Mouse (Mus musculus) intestine, postnatal 0 days (tissue): ENCODE measurements around the gene Ankrd9. TPM values are rescaled to one million over a fixed set of nuclear protein-coding genes. Genes with fewer than 3 reads are reported as not detected.

Experiments
- ATAC-seq: fragments of 200-750 bp; cut with Nextera tagmentation; 2 replicates; pipeline ENCODE4 v1.8.0; 2017; ENCODE audit warnings: mild to moderate bottlenecking, moderate TSS enrichment, moderate library complexity
- H3K27ac ChIP-seq: fragments of 300-500 bp; sonication (generic); 2 replicates; pipeline ENCODE4 v1.5.1; 2014; ENCODE audit warnings: mild to moderate bottlenecking, low read depth, low read length, moderate library complexity
- H3K27me3 ChIP-seq: fragments of 300-500 bp; sonication (generic); replicated peaks from 2 replicates; pipeline ENCODE4 v1.6.1; 2014; ENCODE audit warnings: low read length, mixed read lengths; ENCODE audit not compliant: control insufficient read depth, insufficient read depth
- H3K36me3 ChIP-seq: fragments of 300-500 bp; sonication (generic); 2 replicates; pipeline ENCODE4 v1.6.1; 2014; ENCODE audit warnings: mild to moderate bottlenecking, moderate library complexity; ENCODE audit not compliant: control insufficient read depth, insufficient read depth
- H3K4me1 ChIP-seq: fragments of 300-500 bp; sonication (generic); replicated peaks from 2 replicates; pipeline ENCODE4 v1.6.1; 2014; ENCODE audit warnings: antibody characterized with exemption, low read length, mixed read lengths; ENCODE audit not compliant: control insufficient read depth, insufficient read depth
- H3K4me2 ChIP-seq: fragments of 300-500 bp; sonication (generic); replicated peaks from 2 replicates; pipeline ENCODE4 v1.6.1; 2014; ENCODE audit warnings: low read depth, mild to moderate bottlenecking, moderate library complexity
- H3K4me3 ChIP-seq: fragments of 300-500 bp; sonication (generic); 2 replicates; pipeline ENCODE4 v1.5.1; 2014; ENCODE audit warnings: low read depth, low read length
- H3K9ac ChIP-seq: fragments of 300-500 bp; sonication (generic); 2 replicates; pipeline ENCODE4 v1.6.1; 2014; ENCODE audit warnings: mild to moderate bottlenecking, low read depth, low read length
- H3K9me3 ChIP-seq: fragments of 300-500 bp; sonication (generic); 2 replicates; pipeline ENCODE4 v1.6.1; 2016; ENCODE audit warnings: mixed run types; ENCODE audit not compliant: control insufficient read depth
- CTCF ChIP-seq: sonication (generic); IDR thresholded peaks from 2 replicates; pipeline ENCODE4 v1.5.1; 2016; ENCODE audit warnings: low read depth, mild to moderate bottlenecking, control low read depth, antibody characterized with exemption, moderate library complexity
- WGBS: fragments of 180-500 bp; shearing (Covaris S2); extraction: QIAGEN DNeasy Blood & Tissue Kit; methylation state at CpG from one replicate; pipeline ENCODE4 v1.1.7; 2014; 5-methylcytosine and 5-hydroxymethylcytosine counted together
- polyA plus RNA-seq: library from polyadenylated mRNA; unstranded; fragments of >200 nt; fragmentation: Nextera tagmentation; extraction: Ambion mirVana; gene quantifications from 2 replicates; pipeline ENCODE4 v1.2.1, GENCODE M21; 2015

The Ankrd9 gene
- polyA plus RNA-seq, 1 experiment from 2014 or later = 76.3 TPM

DNA sequence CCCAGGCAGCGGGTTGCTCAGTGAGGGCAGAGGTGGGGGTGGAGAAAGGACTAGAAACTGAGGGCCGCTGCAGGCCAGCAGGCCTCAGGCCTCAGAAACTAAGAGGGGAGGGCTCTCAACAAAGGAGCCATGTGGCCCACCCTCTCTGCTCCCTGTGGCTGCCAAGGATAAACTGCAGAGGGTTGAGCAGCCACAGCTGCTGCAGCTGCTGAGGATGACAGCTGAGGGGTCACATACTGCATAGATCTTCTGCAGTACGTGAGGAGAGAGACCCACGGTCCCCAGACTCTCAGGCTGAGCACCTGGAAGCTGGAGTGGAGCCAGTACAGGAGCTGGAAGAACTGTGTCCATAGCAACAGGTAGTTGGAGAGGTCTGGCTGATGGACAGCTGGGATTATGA, 5.8 kb upstream of the Ankrd9 start:
- no peak for TF ChIP-seq CTCF
- Histone ChIP-seq H3K9me3 (no peaks in the 10 kb centered on the region), H3K4me1 (0 out of 2 replicates have a peak, but pooled peaks cover 5% of the 10 kb centered on the region), H3K4me3 (no peak overlapping the region), H3K36me3 (no peaks in the 10 kb centered on the region), H3K9ac (no peak overlapping the region), H3K4me2 (no peak overlapping the region), H3K27me3 (no peaks in the 10 kb centered on the region), H3K27ac (no peak overlapping the region)
- 60% methylated on average over 4 of the region's 4 CpGs for WGBS
- ATAC-seq = no peak

DNA sequence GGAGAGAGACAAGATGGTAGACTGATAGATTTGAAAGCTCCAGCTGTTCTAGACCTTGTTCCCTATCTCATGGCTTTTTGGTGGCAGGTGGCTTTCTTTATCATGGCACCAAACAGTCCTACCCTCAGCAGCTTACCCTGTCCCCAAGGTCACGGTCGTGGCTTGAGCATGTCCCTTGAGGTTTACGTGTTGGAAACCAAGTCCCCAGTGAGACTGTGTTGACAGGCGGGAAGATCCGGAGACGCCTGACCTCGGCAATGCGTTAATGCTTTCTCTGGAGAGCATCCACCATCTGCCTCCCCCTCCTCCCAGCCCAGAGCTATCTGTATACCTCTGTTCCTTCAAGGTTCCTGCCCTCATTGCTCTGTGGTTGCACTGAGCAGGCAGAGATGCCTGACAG, 4.9 kb upstream of the Ankrd9 start:
- Histone ChIP-seq H3K9ac (no peak overlapping the region), H3K9me3 (no peaks in the 10 kb centered on the region), H3K4me1 (0 out of 2 replicates have a peak, but pooled peaks cover 5% of the 10 kb centered on the region), H3K36me3 (no peaks in the 10 kb centered on the region), H3K4me2 (no peak overlapping the region), H3K27me3 (no peaks in the 10 kb centered on the region), H3K27ac (peak overlapping the region; percentile 89), H3K4me3 (no peak overlapping the region)
- WGBS = 78% methylated on average over 8 of the region's 8 CpGs
- no peak for ATAC-seq
- TF ChIP-seq CTCF = no peak

DNA sequence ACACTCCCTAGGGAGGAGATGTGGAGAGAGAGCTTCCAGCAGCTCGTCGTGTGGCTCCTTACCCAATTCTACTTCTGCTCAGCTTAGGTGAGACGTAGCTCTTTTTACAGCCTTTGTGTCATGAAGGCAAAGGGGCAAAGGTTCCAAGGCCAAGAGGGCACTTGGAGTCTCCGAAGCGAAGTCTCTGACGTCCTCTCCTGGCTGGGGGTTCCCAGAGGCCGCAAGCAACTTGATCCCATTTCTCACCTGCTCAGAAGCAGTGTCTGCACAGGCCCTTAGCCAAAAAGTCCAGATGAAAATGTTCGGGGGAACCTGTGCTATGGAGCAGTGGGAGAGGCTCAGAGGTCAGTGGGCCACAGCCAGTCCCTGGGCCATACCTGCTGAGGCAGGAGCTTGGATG, 4.2 kb upstream of the Ankrd9 start:
- Histone ChIP-seq H3K9ac (no peak overlapping the region), H3K4me2 (no peak overlapping the region), H3K27me3 (no peaks in the 10 kb centered on the region), H3K4me1 (0 out of 2 replicates have a peak, but pooled peaks cover 5% of the 10 kb centered on the region), H3K4me3 (no peak overlapping the region), H3K36me3 (no peaks in the 10 kb centered on the region), H3K27ac (peak overlapping the region; percentile 89), H3K9me3 (no peaks in the 10 kb centered on the region)
- WGBS = 50% methylated on average over 8 of the region's 8 CpGs
- 0 out of 2 replicates have a peak, but pooled peaks have one; percentile 6 for ATAC-seq
- TF ChIP-seq CTCF = 0 out of 2 replicates have a peak, but pooled peaks have one; percentile 12

DNA sequence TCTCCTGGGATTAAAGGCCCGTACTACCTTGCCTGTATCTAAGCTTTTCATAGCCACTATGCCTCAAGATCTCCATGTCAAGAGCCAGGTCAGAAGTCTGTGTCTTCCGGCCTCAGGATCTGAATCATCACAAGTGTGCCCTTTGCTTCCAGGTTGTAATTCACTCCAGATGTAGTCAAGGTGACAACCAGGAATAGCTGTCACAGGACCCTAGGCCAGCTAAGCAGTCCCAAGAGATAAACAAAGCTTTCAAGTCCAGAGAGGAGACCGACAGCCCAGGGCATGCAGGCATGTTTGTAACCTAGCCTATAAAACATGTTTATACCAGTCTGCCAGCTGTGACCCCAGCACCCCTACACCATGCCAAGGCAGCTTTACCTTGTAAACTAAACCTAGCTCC, 2.9 kb upstream of the Ankrd9 start:
- Histone ChIP-seq H3K4me2 (no peak overlapping the region), H3K27me3 (no peaks in the 10 kb centered on the region), H3K4me1 (0 out of 2 replicates have a peak, but pooled peaks cover 5% of the 10 kb centered on the region), H3K9me3 (no peaks in the 10 kb centered on the region), H3K36me3 (peaks cover 8% of the 10 kb centered on the region), H3K9ac (no peak overlapping the region), H3K4me3 (no peak overlapping the region), H3K27ac (peak overlapping the region; percentile 89)
- ATAC-seq = peak; percentile 4; the same call in 1 of the 2 replicates
- no peak for TF ChIP-seq CTCF
- 45% methylated on average over 3 of the region's 3 CpGs for WGBS

DNA sequence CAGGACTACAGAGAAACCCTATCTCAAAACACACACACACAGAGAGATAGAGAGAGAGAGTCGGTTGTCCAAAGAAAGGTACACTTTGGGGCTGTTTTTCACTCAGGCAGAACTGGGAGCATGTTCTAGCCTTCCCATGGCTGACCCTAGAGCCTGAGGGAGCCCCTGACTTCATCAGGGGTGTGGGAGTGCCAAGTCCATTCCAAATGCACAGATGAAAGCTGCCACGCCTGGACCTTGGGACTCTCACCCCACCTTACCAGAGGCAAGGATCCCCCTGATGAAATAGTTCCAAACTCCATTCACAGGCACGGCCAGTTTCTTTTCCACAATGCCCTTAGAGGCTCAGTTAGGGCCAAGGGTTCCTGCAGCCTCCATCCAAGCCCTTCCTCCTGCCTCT, 968 bp upstream of the Ankrd9 start:
- 0 out of 2 replicates have a peak, but pooled peaks cover 5% of the 10 kb centered on the region for H3K4me1 ChIP-seq
- H3K9ac ChIP-seq = no peak overlapping the region
- peaks cover 27% of the 10 kb centered on the region for H3K36me3 ChIP-seq
- 41% methylated on average over 3 of the region's 3 CpGs for WGBS
- peak overlapping the region; percentile 72 for H3K4me2 ChIP-seq
- H3K4me3 ChIP-seq = 0 out of 2 replicates have a peak overlapping the region, but pooled peaks have one; percentile 53
- no peaks in the 10 kb centered on the region for H3K27me3 ChIP-seq
- peak; percentile 64 for ATAC-seq
- H3K9me3 ChIP-seq = no peaks in the 10 kb centered on the region
- TF ChIP-seq CTCF = no peak
- peak overlapping the region; percentile 89 for H3K27ac ChIP-seq

DNA sequence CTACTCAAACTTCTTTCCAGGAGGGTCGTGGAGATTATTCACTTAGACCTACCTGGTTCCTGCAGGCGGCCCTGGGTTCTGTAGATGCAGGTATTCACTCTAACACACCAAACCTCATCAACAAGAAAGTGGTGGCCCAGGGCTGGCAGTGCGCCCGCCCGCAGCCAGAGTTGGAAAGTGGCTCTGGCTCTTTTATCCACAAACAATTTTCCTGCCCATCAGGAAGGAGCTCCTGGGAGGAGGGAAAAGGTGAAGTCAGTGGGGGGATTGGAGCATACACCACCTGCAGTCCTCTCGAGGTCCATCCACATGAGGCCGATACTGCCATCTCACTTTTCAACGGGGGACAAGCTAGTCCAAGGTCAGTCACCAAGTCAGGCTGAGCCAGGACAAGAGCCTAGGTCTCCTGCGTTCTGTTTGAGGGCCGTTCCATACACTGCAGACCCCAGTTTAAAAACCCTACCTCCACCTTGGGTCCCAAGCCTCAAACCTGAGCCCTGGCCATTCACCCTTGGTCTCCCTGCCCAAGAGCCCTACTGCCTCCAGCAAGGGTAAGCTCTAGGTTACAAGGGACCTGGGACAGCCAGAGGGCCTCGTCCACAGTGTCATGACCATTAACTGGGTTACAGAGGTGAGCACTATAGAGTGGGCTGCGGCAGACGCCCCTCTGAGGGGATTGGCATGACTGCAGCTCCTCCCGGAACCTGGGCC, 789 bp downstream of the Ankrd9 start:
- H3K27ac ChIP-seq = peak overlapping the region; percentile 89
- no peaks in the 10 kb centered on the region for H3K4me1 ChIP-seq
- H3K27me3 ChIP-seq = no peaks in the 10 kb centered on the region
- 35% methylated on average over 14 of the region's 14 CpGs for WGBS
- ATAC-seq = no peak
- H3K9me3 ChIP-seq = no peaks in the 10 kb centered on the region
- H3K4me3 ChIP-seq = peak overlapping the region; percentile 53
- peak overlapping the region; percentile 77 for H3K9ac ChIP-seq
- peak overlapping the region; percentile 72 for H3K4me2 ChIP-seq
- peaks cover 40% of the 10 kb centered on the region for H3K36me3 ChIP-seq
- no peak for TF ChIP-seq CTCF
